Mouse (Mus musculus) monocyte, adult 5-6 weeks (primary cell): Measurements from ENCODE around the gene Zbtb25. TPM values are rescaled to one million over a fixed set of nuclear protein-coding genes. Genes with fewer than 3 reads are reported as not detected.

Source experiments
- ATAC-seq: fragments of 153-309, 156-312 bp; replicated peaks from 2 replicates; pipeline ENCODE4 v1.8.0; 2017; ENCODE audit warnings: mild to moderate bottlenecking; ENCODE audit not compliant: low TSS enrichment, insufficient number of reproducible peaks, severe bottlenecking, poor library complexity, low FRiP score
- total RNA-seq: library from RNA; stranded (forward); fragments of 200-1000, 200-491, 200-594 nt; gene quantifications from 3 replicates; pipeline ENCODE4 v1.2.3, GENCODE M21; 2017

The Zbtb25 gene
- total RNA-seq, 1 experiment from 2014 or later: 6.7 TPM

GRCm38 (mm10) chr12:76360868-76361267, 8.5 kb downstream of the Zbtb25 start:
- ATAC-seq: no peak

GRCm38 (mm10) chr12:76349680-76350220, 19.7 kb downstream of the Zbtb25 start:
- ATAC-seq: no peak

- peak; percentile 80 for ATAC-seq
These were observed 23.5 kb downstream of the Zbtb25 start for GRCm38 (mm10) chr12:76345759-76346455.

GRCm38 (mm10) chr12:76341080-76341479, 28.3 kb downstream of the Zbtb25 start:
- ATAC-seq: peak; percentile 63

GRCm38 (mm10) chr12:76336111-76336965, 33.1 kb downstream of the Zbtb25 start:
- ATAC-seq: no peak

GRCm38 (mm10) chr12:76335641-76336040, 33.8 kb downstream of the Zbtb25 start:
- no peak for ATAC-seq

GRCm38 (mm10) chr12:76333688-76334087, 35.7 kb downstream of the Zbtb25 start:
- no peak for ATAC-seq

- peak; percentile 75 for ATAC-seq
These were observed 40.6 kb downstream of the Zbtb25 start for GRCm38 (mm10) chr12:76328567-76329354.

DNA sequence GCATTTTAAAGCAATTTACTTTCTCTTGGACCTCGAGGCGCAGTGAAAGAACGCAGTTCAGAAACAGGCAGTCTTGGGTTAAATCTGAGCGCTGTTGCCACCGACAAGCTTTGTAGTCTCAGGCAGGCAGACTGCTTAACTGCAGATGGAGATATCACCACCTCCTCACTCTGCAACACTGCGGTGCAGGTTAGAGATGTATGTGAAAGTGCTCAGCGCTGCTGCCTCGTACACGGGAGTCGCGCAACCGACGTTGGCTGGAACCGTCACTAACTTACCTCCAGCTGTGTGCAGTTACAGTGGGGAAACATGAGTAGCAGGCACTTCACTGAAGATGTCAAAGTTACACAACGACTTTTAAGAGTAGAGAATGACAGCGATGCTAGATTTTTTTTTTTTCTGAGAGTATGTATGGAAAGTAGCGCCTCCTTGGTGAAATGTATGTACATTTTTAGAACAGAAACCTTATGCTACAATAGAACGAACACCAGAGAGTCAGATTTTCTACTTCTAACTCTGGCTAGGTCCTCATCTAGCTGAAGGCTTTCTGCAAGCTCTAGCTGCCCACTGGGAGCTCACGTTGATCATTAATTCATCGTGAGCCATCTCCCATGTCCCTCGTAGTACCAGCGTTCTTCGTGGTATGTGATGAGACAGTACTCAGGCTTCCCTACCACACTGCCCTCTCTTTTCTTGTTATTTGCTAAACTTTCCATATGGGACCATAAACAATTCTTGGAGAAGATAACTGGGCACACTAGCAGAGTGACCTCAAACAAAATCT, 42.8 kb downstream of the Zbtb25 start:
- ATAC-seq: no peak

DNA sequence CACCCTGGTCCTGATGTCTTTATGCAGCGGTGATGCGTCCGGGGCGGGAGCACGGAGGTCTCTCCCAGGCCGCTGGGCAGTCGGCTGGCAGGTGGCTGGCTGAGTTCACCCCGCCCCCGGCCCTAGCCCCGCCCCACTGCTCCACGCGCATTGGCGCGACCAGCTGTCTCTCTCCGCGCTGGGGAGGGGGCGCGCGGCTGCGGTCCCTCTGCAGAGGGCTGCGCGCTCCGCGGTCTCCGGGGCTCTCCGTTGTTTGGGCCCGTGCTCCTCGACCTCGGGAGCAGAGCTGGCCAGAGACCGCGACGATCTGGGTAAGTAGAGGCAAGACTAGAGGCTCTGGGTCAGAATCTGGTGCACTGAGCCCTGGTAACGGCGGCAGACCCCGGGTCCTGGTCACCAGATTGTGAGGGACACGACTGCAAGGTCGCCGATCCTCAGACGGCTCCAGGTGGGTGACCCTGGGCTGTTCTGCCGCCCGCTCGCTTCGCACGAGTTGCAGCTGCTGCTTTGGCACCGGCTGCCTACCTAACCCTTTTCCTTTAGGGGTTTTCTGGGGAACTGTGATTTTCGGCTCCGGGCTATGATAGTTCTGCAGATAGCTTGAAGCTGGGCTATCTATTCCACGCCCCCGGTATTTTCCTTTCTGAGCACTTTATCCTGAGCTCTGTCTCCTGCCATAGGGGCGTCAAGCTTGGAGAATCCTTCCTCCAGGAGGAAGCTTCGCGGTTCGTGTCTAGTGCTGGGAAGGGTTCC, 44.5 kb downstream of the Zbtb25 start, which contains the start of gene Akap5:
Gene Akap5 (plus strand): TSS at position 213 of the 753 bp plus-strand sequence.
- ATAC-seq: no peak

GRCm38 (mm10) chr12:76318282-76319212, 50.9 kb downstream of the Zbtb25 start:
- peak; percentile 95 for ATAC-seq

- ATAC-seq: no peak
These were observed 57.5 kb downstream of the Zbtb25 start for GRCm38 (mm10) chr12:76311951-76312350.

DNA sequence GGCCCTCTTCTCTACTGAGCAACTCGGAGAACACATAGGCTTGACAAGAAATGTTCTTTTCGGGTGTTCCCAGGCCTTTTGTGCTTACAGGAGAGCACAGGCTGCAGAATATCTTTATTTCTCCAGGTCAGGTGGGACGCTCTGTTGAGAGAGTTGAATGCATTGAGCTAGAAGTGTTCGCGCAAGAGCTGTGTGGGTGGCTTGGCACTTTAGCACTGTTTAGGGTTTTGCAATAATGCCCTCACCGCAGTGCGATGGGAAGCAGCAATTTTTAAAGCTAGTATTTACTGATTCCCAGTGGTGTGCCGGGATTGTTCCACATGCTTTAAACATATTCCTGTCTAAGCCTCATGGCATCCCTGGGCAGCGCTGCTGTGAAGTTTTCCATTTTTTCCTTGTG, 58.2 kb downstream of the Zbtb25 start:
- no peak for ATAC-seq

DNA sequence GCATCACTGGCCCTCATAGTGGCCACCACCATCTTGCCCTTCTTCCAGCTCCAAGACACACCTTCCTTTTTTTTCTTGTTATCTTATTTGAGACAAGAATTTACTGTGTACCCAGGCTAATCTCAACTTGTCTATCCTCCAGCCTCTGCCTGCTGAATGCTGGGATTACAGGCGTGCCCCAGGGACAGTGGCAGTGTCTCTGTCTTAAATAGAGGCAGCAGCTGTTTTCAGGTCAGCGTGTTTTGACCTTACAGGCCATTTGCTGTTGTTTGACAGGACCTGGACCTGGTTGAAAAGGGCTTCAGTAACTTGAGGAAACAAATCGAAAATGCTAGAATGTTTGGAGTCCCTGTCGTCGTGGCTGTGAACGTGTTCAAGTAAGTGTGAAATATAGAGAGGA, 58.8 kb downstream of the Zbtb25 start:
- no peak for ATAC-seq

DNA sequence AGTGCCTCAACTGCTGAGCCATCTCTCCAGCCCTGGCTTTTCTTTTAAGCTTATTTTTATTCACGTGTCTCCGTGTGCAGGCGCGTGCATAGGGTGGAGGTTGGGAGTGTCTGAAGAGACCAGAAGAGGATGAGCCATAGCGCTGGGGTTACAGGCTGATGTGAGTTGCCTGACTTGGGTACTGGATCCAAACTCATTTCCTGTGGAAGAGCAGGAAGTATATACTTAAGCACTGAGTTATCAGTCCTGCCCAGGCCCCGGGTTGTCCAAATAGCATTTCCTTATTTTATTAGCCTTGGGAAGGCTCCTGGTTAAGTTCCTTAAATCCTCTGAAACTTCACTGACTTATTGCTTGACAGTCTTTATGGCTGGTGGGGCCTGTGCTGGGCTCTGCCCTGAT, 59.4 kb downstream of the Zbtb25 start:
- ATAC-seq: no peak

- no peak for ATAC-seq
These were observed 61.0 kb downstream of the Zbtb25 start for GRCm38 (mm10) chr12:76308436-76308835.
